Mouse (Mus musculus) stomach, postnatal 0 days (tissue): ENCODE measurements around the gene Crygs. TPM values are rescaled to one million over a fixed set of nuclear protein-coding genes. Genes with fewer than 3 reads are reported as not detected.
A peak's percentile ranks its signal among the peaks of the same experiment; 100 is the strongest.

Source experiments
- ATAC-seq: fragments of 200-750 bp; cut with Nextera tagmentation; 2 replicates; pipeline ENCODE4 v1.8.0; 2017; ENCODE audit not compliant: low FRiP score, low TSS enrichment
- DNase-seq: peaks from one replicate; pipeline ENCODE4 v3.0.0-alpha.2; 2016; ENCODE audit warnings: low spot score
- H3K27ac ChIP-seq: fragments of 300-500 bp; sonication (generic); replicated peaks from 2 replicates; pipeline ENCODE4 v1.5.1; 2014; ENCODE audit warnings: mild to moderate bottlenecking, control low read depth
- H3K27me3 ChIP-seq: fragments of 300-500 bp; sonication (generic); 2 replicates; pipeline ENCODE4 v1.6.1; 2014; ENCODE audit warnings: low read length; ENCODE audit not compliant: control insufficient read depth, insufficient read depth
- H3K36me3 ChIP-seq: fragments of 300-500 bp; sonication (generic); 2 replicates; pipeline ENCODE4 v1.6.1; 2014; ENCODE audit warnings: low read length, mixed read lengths; ENCODE audit not compliant: control insufficient read depth, insufficient read depth
- H3K4me1 ChIP-seq: fragments of 300-500 bp; sonication (generic); replicated peaks from 2 replicates; pipeline ENCODE4 v1.6.1; 2014; ENCODE audit warnings: antibody characterized with exemption; ENCODE audit not compliant: control insufficient read depth, insufficient read depth
- H3K4me2 ChIP-seq: fragments of 300-500 bp; sonication (generic); replicated peaks from 2 replicates; pipeline ENCODE4 v1.6.1; 2014; ENCODE audit warnings: low read depth, mild to moderate bottlenecking, control low read depth, moderate library complexity
- H3K4me3 ChIP-seq: fragments of 300-500 bp; sonication (generic); 2 replicates; pipeline ENCODE4 v1.5.1; 2014; ENCODE audit warnings: low read depth, low read length, control low read depth
- H3K9ac ChIP-seq: fragments of 300-500 bp; sonication (generic); 2 replicates; pipeline ENCODE4 v1.6.1; 2014; ENCODE audit warnings: mild to moderate bottlenecking, low read length, control low read depth, mixed read lengths
- H3K9me3 ChIP-seq: fragments of 300-500 bp; sonication (generic); 2 replicates; pipeline ENCODE4 v1.6.1; 2016; ENCODE audit warnings: low read length; ENCODE audit not compliant: control insufficient read depth
- CTCF ChIP-seq: IDR thresholded peaks from 2 replicates; pipeline ENCODE4 v1.5.1; 2016; ENCODE audit warnings: antibody characterized with exemption, low read depth, mild to moderate bottlenecking, moderate library complexity
- EP300 ChIP-seq: optimal IDR thresholded peaks from 2 replicates; pipeline ENCODE3; 2016; ENCODE audit warnings: antibody characterized with exemption
- WGBS: fragments of 180-500 bp; shearing (Covaris S2); extraction: QIAGEN DNeasy Blood & Tissue Kit; methylation state at CpG from one replicate; pipeline ENCODE4 v1.1.7; 2014; 5-methylcytosine and 5-hydroxymethylcytosine counted together
- polyA plus RNA-seq: library from polyadenylated mRNA; unstranded; fragments of >200 nt; fragmentation: Nextera tagmentation; extraction: Ambion mirVana; gene quantifications from 2 replicates; pipeline ENCODE4 v1.2.1, GENCODE M21; 2015

Gene Crygs
- polyA plus RNA-seq, 1 experiment from 2014 or later: 0.11 TPM

GRCm38 (mm10) chr16:22832932-22833525, 21.7 kb upstream of the Crygs start:
- peaks cover 3% of the 10 kb centered on the region; the same call in 1 of the 2 replicates for H3K36me3 ChIP-seq
- no peak overlapping the region for H3K9ac ChIP-seq
- H3K4me1 ChIP-seq: no peaks in the 10 kb centered on the region
- no peak overlapping the region for H3K27ac ChIP-seq
- H3K9me3 ChIP-seq: no peaks in the 10 kb centered on the region
- no peak for ATAC-seq
- H3K27me3 ChIP-seq: no peaks in the 10 kb centered on the region
- H3K4me3 ChIP-seq: no peak overlapping the region
- WGBS: 90% methylated on average over 3 of the region's 3 CpGs
- DNase-seq: no peak
- TF ChIP-seq CTCF (no peak), EP300 (no peak)
- H3K4me2 ChIP-seq: no peak overlapping the region

- ATAC-seq: peak; percentile 57; the same call in 1 of the 2 replicates
- TF ChIP-seq CTCF (peak; percentile 64), EP300 (no peak)
- Histone ChIP-seq H3K9me3 (no peaks in the 10 kb centered on the region), H3K36me3 (peaks cover 6% of the 10 kb centered on the region; the same call in 1 of the 2 replicates), H3K9ac (no peak overlapping the region), H3K27me3 (no peaks in the 10 kb centered on the region), H3K4me3 (no peak overlapping the region), H3K4me1 (no peaks in the 10 kb centered on the region), H3K4me2 (no peak overlapping the region), H3K27ac (no peak overlapping the region)
- WGBS: 42% methylated on average over 8 of the region's 8 CpGs
- peak; percentile 31 for DNase-seq
These were observed 9.4 kb upstream of the Crygs start for GRCm38 (mm10) chr16:22820731-22821130.

- Histone ChIP-seq H3K9me3 (no peaks in the 10 kb centered on the region), H3K27me3 (no peaks in the 10 kb centered on the region), H3K4me3 (0 out of 2 replicates have a peak overlapping the region, but pooled peaks have one; percentile 8), H3K36me3 (no peaks in the 10 kb centered on the region), H3K9ac (no peak overlapping the region), H3K4me1 (no peaks in the 10 kb centered on the region), H3K27ac (no peak overlapping the region), H3K4me2 (peak overlapping the region; percentile 40)
- WGBS: 12% methylated on average over 17 of the region's 17 CpGs
- peak; percentile 60 for DNase-seq
- TF ChIP-seq EP300 (no peak), CTCF (peak; percentile 83)
- peak; percentile 61; the same call in 1 of the 2 replicates for ATAC-seq
These were observed 3.8 kb downstream of the Crygs start for GRCm38 (mm10) chr16:22807468-22808070.

GRCm38 (mm10) chr16:22802786-22803185, 8.6 kb downstream of the Crygs start:
- Histone ChIP-seq H3K4me1 (no peaks in the 10 kb centered on the region), H3K27me3 (no peaks in the 10 kb centered on the region), H3K9ac (no peak overlapping the region), H3K27ac (no peak overlapping the region), H3K4me2 (no peak overlapping the region), H3K4me3 (no peak overlapping the region), H3K9me3 (no peaks in the 10 kb centered on the region), H3K36me3 (no peaks in the 10 kb centered on the region)
- no peak for DNase-seq
- no peak for ATAC-seq
- 85% methylated on average over 7 of the region's 7 CpGs for WGBS
- TF ChIP-seq EP300 (no peak), CTCF (no peak)

GRCm38 (mm10) chr16:22800849-22801109, 10.6 kb downstream of the Crygs start:
- Histone ChIP-seq H3K4me2 (no peak overlapping the region), H3K9ac (no peak overlapping the region), H3K27me3 (no peaks in the 10 kb centered on the region), H3K27ac (no peak overlapping the region), H3K36me3 (no peaks in the 10 kb centered on the region), H3K9me3 (no peaks in the 10 kb centered on the region), H3K4me3 (no peak overlapping the region), H3K4me1 (no peaks in the 10 kb centered on the region)
- DNase-seq (no peak), ATAC-seq (peak; percentile 42; the same call in 1 of the 2 replicates)
- TF ChIP-seq EP300 (no peak), CTCF (no peak)
- WGBS: 43% methylated on average over 5 of the region's 5 CpGs

- 63% methylated on average over 6 of the region's 6 CpGs for WGBS
- Histone ChIP-seq H3K27me3 (no peaks in the 10 kb centered on the region), H3K27ac (no peak overlapping the region), H3K4me2 (no peak overlapping the region), H3K9me3 (no peaks in the 10 kb centered on the region), H3K4me3 (no peak overlapping the region), H3K9ac (no peak overlapping the region), H3K36me3 (no peaks in the 10 kb centered on the region), H3K4me1 (no peaks in the 10 kb centered on the region)
- no peak for TF ChIP-seq EP300
- TF ChIP-seq CTCF: no peak
- no peak for DNase-seq
- no peak for ATAC-seq
These were observed 11.1 kb downstream of the Crygs start for GRCm38 (mm10) chr16:22800026-22800848.
